Mouse (Mus musculus) heart, adult 18-20 months (tissue): ENCODE measurements at regions not wholly inside any gene's neighbourhood (a gene's known extent, or its start where the extent isn't known, plus 50 kb on each side); places are given as distances from the start of the nearest gene placed in this dataset.
A peak's percentile ranks its signal among the peaks of the same experiment; 100 is the strongest.

Source experiments
- DNase-seq, 2 experiments: peaks; one replicate each; pipeline ENCODE4 v3.0.0; 2021 to 2022; ENCODE audit warnings: mixed read lengths in 1 of 2

- DNase-seq, result peak in 1 of 2 experiments; percentile 13
Measured at GRCm38 (mm10) chr13:28635230-28635950, 318.1 kb downstream of the Sox4 start.

GRCm38 (mm10) chr13:28633541-28634041 is 319.9 kb downstream of the Sox4 start:
- no peak for DNase-seq

GRCm38 (mm10) chr13:28629431-28630331 is 323.8 kb downstream of the Sox4 start:
- DNase-seq, result peak; percentile 70 to 79

GRCm38 (mm10) chr13:28628751-28629150 is 324.8 kb downstream of the Sox4 start:
- DNase-seq, result no peak

- peak; percentile 47 to 69 for DNase-seq
Measured at GRCm38 (mm10) chr13:28618961-28619360, 334.6 kb downstream of the Sox4 start.

GRCm38 (mm10) chr13:28617503-28617902 is 336.0 kb downstream of the Sox4 start:
- DNase-seq, result peak in 1 of 2 experiments; percentile 51

- peak in 1 of 2 experiments; percentile 32 for DNase-seq
Measured at GRCm38 (mm10) chr13:28616645-28617381, 336.7 kb downstream of the Sox4 start.

- peak; percentile 25 to 53 for DNase-seq
Measured at GRCm38 (mm10) chr13:28607551-28608114, 345.9 kb downstream of the Sox4 start.

GRCm38 (mm10) chr13:28606651-28607050 is 346.9 kb downstream of the Sox4 start:
- no peak for DNase-seq

- no peak for DNase-seq
Measured at GRCm38 (mm10) chr13:28605833-28606232, 347.7 kb downstream of the Sox4 start.

GRCm38 (mm10) chr13:28604016-28604415 is 346.7 kb downstream of the Gm11361 start:
- DNase-seq, result peak; percentile 52 to 66

- peak in 1 of 2 experiments; percentile 43 for DNase-seq
Measured at GRCm38 (mm10) chr13:28600792-28601191, 343.5 kb downstream of the Gm11361 start.

GRCm38 (mm10) chr13:28596367-28596766 is 339.0 kb downstream of the Gm11361 start:
- no peak for DNase-seq

- no peak for DNase-seq
Measured at GRCm38 (mm10) chr13:28592176-28592575, 334.8 kb downstream of the Gm11361 start.

- DNase-seq, result no peak
Measured at GRCm38 (mm10) chr13:28587977-28588376, 330.6 kb downstream of the Gm11361 start.

GRCm38 (mm10) chr13:28586693-28587092 is 329.4 kb downstream of the Gm11361 start:
- no peak for DNase-seq

- no peak for DNase-seq
Measured at GRCm38 (mm10) chr13:28586140-28586539, 328.8 kb downstream of the Gm11361 start.

- no peak for DNase-seq
Measured at GRCm38 (mm10) chr13:28583617-28584016, 326.3 kb downstream of the Gm11361 start.

GRCm38 (mm10) chr13:28575202-28575851 is 318.0 kb downstream of the Gm11361 start:
- DNase-seq, result no peak

GRCm38 (mm10) chr13:28573364-28573763 is 316.0 kb downstream of the Gm11361 start:
- no peak for DNase-seq

- DNase-seq, result no peak
Measured at GRCm38 (mm10) chr13:28572448-28572847, 315.1 kb downstream of the Gm11361 start.
